Mouse (Mus musculus): ENCODE results near the gene Pgm2. TPM values are rescaled to one million over a fixed set of nuclear protein-coding genes. Genes with fewer than 3 reads are reported as not detected.

Gene Pgm2
- polyA plus RNA-seq, 3 experiments from 2014 or later, result 18.2 to 27.0 (median 19.2) TPM

Other genes with a start within 250 kb of the Pgm2 start
- gene Rell1, start 124.1 kb upstream of the Pgm2 start, polyA plus RNA-seq (2017; shearing (Covaris generic)), result 1 to 10 TPM; 1.5 to 6.1 (median 4.8) TPM
- 10 to 100 TPM; 28.0 to 49.0 (median 34.6) TPM for gene Tbc1d1, start 63.4 kb downstream of the Pgm2 start, polyA plus RNA-seq (2017; shearing (Covaris generic))

Data from inflammation-experienced regulatory T-cells, adult 6 months (primary cell).